Mouse (Mus musculus) neural tube, embryonic 10.5 days (tissue): ENCODE measurements at regions not wholly inside any gene's neighbourhood (a gene's known extent, or its start where the extent isn't known, plus 50 kb on each side); places are given as distances from the start of the nearest gene placed in this dataset.
"Not testable (repeated sequence)": the region's sequence is repeated elsewhere in the genome, so short reads cannot be mapped to it uniquely, and the experiment has no call there.

Experiments used
- DNase-seq: peaks from one replicate; pipeline ENCODE4 v3.0.0-alpha.2; 2017; ENCODE audit warnings: low spot score; ENCODE audit errors: extremely low spot score

GRCm38 (mm10) chr2:17850741-17851140 is 119.5 kb upstream of the Nebl start:
- no peak for DNase-seq

DNA sequence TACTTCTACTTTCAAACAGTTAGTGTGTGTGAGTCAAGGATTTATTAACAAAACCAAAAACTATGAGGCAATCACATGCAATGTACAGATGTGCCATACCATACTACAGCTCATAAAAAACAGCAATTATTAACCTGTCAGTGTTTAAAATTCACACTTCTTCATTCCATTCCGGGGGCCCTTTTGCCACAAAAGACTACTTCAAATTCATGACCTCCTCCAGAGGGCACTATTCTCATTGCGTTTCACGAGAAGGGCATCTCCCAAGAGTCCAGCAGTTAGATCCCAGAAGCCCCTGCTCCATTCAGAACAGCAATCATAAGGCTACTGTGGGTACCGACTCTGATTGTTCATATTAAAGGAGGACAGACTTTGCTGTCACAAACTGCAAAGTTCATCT is 118.0 kb upstream of the Nebl start:
- DNase-seq, result no peak

DNA sequence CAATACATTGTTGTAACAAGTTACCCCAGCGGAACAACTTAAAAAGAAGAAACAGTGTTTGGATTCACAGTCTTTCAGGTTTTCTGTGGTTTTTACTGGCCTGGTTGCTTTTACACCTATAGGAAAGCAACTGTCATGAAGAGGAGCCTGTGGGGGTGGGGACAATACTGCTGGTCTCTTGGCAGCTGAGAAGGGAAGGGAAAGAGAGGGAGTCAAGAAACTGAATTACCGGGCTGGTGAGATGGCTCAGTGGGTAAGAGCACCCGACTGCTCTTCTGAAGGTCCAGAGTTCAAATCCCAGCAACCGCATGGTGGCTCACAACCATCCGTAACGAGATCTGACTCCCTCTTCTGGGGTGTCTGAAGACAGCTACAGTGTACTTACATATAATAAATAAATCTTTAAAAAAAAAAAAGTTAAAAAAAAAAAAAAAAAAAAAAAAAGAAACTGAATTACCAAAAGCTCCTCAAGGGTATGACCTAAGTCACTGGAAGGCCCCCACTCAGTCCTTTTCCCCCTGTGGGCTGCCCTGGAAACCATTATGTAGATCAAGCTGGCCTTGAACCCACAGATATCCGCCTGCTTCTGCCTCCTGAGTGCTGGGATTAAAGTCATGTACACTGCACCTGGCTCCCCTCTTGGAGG is 114.3 kb upstream of the Nebl start:
- DNase-seq, result not testable (repeated sequence)

DNA sequence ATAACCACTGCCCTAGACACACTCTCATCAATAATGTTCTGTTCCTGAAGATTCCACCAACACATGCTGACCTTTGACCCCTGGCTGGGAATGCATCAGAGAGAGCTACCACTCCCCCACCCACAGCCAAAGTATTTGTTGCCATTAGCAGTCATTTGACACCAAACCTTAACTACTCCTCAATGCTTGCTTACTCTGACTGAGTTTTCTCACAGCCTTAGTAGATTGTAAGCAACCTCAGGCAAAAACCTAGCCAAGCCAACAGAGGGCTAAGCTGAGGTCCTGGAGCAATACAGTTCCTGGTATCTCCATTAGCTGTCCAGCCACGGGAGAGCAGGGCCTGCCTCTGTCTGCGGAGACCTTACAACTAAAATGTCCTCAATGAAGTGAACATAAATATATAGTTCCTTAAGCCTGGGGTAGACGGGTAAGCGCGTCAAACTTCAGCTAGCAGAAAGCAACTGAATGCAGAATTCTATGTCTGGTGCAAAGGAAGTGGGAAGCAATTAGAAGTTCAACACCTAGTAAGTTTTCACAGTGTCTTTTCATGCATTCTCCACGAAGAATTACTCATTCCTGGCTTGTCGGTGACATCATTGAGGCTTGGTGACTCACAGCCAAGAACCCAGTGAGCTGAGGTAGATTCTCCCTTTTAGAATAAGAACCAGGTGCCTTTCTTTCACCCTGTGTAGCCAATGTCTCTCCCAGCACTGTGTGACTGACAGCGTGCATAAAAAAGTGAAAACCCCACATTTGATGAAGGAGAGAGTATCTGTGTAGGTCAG is 113.6 kb upstream of the Nebl start:
- DNase-seq, result no peak

GRCm38 (mm10) chr2:17841963-17842362 is 110.7 kb upstream of the Nebl start:
- DNase-seq, result no peak

DNA sequence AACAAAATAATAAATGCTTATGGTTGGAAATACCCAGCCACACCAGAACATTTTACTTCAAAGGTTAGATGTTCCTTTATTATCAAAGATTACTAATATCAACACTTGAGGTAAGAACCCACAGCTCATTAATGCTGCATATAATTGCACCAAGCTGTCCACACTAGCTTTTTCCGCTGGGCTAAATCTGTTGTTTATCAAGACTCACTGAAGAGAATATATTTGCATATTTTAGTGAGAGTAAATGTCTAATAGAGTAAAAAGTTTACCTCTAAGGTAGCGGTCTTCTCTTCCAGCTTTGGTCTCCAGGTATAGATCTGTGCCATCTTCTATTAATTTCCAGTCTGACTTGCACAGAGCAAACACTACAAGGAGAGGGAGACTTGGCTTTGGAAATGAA is 110.3 kb upstream of the Nebl start:
- no peak for DNase-seq

DNA sequence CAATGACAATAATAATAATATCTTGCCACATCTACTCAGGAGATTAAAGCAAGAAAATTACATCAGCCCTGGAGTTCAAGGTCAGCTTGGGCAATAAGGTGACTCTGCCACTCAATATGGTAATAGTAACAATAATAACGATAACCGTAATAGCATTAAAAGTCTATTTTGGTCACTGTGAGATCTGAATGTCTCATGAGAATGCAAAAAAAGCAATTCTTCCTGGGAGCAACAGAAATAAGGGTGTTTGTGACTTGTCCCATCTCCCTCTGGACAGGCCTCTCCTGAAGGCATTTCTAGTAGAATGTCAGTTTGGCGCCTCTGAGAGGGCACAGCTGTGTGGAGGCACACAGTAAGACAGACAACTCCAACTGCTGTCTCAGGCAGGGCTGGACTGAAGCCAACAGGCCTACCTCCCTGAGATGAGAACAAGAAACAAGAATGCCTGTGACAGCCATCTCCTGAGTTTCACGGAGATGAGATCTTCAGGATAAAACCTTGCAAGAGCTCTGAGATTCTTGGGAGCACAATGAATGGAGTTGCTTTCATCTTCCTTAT is 109.8 kb upstream of the Nebl start:
- DNase-seq, result no peak

DNA sequence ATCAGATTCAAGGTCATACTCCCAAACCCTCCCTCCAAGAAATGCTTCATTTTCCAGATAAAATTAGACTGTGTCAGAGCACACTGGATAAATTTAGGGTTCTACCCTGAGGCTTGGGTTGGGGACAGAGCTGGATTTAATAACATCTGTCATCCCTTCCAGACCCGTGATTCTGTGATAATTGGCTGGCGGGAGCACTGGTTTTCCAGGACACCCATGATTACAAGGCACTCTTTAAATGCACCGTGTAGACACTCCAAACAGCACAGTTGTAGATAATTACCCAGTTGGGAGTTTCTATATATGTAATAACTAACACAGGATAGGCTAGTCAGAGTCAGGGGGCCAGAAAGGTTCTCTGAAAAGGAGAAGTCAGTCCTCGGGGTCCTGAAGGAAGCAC is 108.4 kb upstream of the Nebl start:
- DNase-seq, result no peak

GRCm38 (mm10) chr2:17838859-17839581 is 107.8 kb upstream of the Nebl start:
- DNase-seq, result peak; percentile 39

DNA sequence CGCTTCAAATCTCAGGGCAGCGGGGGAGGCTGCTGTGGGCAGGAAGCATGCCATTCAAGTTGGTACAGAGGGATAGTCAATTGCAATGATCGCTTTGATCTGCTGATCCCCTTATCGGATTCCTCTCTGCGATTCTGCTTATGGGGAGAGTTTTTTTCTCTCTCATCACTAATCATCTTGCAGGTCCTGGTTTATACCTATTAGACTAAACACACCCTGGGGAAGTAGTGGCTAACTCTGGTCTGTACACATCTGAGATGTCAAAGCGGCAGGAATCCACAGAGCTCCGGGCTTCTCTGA is 107.1 kb upstream of the Nebl start:
- DNase-seq, result no peak

DNA sequence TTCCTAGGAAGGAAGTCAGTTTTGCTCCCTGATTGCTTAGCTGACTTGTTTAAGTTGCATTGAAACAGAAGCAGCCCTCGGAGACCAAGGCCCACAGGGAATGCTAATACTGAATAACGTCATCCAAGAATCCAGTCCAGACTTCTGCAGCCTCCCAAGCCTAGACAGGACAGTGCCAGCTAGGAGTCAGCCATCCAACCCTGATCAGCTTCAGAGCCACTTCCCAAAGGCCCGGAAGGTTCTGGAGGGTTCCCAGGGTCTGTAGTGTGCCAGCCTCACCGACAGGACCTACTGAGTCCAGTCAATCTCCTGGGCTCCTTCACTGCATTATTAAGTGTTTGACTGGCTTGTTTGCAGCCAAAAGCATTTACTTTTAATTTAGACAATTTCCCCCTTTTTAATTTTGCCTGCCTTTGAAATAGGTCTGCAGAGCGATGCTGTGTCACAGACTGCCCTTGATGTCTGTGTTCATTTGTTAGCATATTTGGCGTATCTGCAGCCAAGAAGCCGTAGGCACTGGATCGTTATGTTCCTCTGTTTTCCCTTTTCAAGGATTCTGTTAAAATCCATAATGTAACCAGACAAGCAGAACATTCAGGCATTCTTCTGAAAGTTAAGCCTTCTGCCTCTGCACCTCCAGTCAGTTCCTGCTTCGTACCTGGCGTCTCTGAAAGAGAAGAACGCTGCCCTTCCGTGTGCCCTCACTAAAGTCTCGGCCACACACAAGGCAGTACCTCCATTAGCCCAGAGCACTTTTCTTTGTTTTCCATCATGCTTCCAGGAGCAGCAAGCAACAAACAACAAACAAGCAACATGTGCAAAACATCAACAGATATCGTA is 106.5 kb upstream of the Nebl start:
- DNase-seq, result no peak

- DNase-seq, result no peak
Observed at GRCm38 (mm10) chr2:17832726-17833125, 101.5 kb upstream of the Nebl start.

DNA sequence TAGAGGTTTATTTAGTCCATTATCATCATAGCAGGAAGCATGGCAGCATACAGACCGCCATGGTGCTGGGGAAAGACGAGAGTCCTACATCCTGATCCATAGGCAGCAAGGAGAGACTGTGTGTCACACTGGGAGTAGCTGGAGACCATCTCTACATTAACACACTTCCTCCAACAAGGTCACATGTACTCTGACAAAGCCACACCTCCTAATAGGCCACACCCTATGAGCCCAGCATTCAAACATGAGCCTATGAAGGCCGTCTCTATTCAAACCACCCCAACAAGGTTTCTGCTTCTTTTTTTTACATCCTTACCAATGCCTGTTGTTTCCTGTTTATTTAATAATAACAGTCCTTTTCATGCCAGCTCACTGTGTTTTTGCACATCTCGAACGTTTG is 99.0 kb upstream of the Nebl start:
- no peak for DNase-seq

GRCm38 (mm10) chr2:17825271-17825670 is 94.0 kb upstream of the Nebl start:
- DNase-seq, result no peak

DNA sequence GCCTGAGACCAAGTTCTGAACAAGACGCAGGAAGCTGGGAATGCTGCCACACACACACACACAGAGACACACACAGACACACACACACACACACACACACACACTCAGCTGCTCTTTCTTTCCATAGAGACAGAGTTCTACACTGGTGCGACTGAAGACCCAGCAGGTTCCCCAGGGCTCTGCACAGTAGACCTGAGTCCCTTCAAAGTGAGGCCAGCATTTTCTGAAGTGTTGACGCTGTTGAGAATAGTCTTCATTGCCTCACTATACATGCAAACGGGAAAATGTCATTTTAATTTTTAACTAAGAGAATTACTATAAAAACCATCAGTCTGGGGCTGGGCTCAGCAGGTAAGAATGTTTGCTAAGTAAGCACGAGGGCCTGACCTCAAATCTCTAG is 92.9 kb upstream of the Nebl start:
- DNase-seq, result no peak

GRCm38 (mm10) chr2:17822621-17823006 is 91.3 kb upstream of the Nebl start:
- DNase-seq, result no peak

GRCm38 (mm10) chr2:17821878-17822620 is 90.8 kb upstream of the Nebl start:
- DNase-seq, result no peak

DNA sequence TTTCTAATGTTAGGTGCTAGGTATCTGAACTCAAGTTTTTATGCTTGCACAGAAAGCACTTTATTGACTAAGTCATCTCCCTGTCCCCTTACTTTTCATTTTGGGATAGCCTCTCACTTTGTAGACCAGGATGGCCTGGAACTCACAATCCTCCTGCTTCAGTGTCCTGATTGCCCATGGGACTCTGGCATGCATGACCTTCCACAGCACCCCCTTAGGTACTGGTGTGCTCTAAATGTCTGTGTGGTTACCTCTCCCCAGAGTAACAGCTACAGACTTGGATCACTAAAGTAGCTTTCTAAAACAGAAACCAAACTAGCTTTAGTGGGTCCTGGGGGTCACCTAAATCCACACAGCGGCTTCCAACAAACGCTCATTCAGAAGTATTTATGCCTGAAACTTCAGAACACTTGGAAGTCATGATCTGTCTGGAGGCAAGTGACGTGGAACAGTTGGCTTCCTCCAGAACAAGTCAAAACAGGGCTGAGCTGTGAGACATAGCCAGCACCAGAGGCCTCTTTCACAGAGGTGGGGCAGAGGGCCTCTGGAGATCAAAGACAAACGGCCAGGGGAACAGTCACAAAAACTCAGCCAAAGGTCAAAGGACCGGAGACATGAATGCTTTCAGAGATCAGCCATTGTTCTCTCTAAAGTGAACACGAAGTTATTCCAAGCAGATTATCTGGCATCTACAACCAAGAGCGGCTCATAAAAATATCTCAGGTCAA is 80.8 kb upstream of the Nebl start:
- no peak for DNase-seq
